Mouse (Mus musculus): ENCODE data around the gene Crtc2. TPM values are rescaled to one million over a fixed set of nuclear protein-coding genes. Genes with fewer than 3 reads are reported as not detected.
A peak's percentile ranks its signal among the peaks of the same experiment; 100 is the strongest.

The Crtc2 gene
- total RNA-seq (2012; rRNA removed): 9.8 and 11.8 TPM in 2 replicates

DNA sequence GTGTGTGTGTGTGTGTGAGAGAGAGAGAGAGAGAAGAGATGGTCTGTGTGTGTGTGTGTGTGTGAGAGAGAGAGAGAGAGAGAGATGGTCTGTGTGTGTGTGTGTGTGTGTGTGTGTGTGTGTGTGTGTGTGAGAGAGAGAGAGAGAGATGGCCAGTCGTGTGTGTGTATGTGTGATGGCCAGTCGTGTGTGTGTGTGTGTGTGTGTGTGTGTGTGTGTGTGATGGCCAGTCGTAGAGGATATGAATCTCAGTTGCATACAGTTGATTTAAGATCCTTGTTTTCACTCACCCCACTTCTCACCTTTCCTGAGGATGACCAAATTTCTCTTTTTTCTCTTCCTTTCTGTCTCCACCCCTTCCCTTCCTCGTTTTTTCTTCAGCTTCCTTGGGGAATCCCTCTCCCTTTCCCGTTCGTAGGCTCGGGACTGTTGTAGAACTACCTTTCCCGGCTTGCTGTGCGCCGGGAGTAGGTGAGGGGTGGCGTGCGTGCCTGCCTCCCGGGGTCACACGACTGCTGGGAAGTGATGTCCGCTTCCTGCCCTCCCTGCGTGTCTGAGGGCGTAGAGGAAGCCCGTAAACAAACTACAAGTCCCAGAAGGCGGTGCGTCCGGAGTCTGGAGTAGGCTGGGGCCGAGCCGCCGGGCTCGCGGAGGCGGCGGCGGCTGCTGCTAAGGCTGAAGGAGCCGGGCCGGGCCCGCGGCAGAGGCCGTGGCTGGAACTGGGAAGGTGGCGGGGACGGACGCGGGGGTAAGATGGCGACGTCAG is at the start of gene Crtc2:
TSS of gene Crtc2 (plus strand) at position 511 of the 766 bp plus-strand sequence.
- DNase-seq (ENCODE audit: low read depth, low spot score): peak; percentile 93
- Histone ChIP-seq H3K4me1 (ENCODE audit: control insufficient read depth in 2 of 2, insufficient read depth in 2 of 2, low read length in 2 of 2, poor library complexity in 1 of 2) (peaks cover 3 to 4% of the 10 kb centered on the region in 2 experiments; a peak in 3 of 4 replicates), H3K27ac (ENCODE audit: insufficient read depth, low read depth, low read length, poor library complexity, severe bottlenecking) (peak within 1 kb of the TSS; percentile 62; the same call in 1 of the 2 replicates), H3K9me3 (ENCODE audit: control insufficient read depth, insufficient read depth, low read depth, low read length) (no peaks in the 10 kb centered on the region), H3K9ac (ENCODE audit: insufficient read depth, low read depth, low read length, poor library complexity, severe bottlenecking) (peak within 1 kb of the TSS; percentile 91), H3K4me3 (ENCODE audit: insufficient read depth in 1 of 2, low read depth in 1 of 2, low read length in 2 of 2, poor library complexity in 1 of 2, severe bottlenecking in 1 of 2) (peak within 1 kb of the TSS; percentile 96 to 97), H3K36me3 (ENCODE audit: control insufficient read depth, insufficient read depth, low read length, poor library complexity, severe bottlenecking) (peaks cover 15% of the 10 kb centered on the region)
- in situ Hi-C loops (cut with MboI; ENCODE audit: low sequenced_read_pairs in 2 of 2, unreplicated experiment in 2 of 2): no loop called here
- TF ChIP-seq MAFK (IDR thresholded peaks at IDR 0.05; ENCODE audit: insufficient read depth, low read depth, low read length) (no peak), HCFC1 (IDR thresholded peaks at IDR 0.05; ENCODE audit: borderline replicate concordance, insufficient read depth, low read length) (peak; percentile 98)

DNA sequence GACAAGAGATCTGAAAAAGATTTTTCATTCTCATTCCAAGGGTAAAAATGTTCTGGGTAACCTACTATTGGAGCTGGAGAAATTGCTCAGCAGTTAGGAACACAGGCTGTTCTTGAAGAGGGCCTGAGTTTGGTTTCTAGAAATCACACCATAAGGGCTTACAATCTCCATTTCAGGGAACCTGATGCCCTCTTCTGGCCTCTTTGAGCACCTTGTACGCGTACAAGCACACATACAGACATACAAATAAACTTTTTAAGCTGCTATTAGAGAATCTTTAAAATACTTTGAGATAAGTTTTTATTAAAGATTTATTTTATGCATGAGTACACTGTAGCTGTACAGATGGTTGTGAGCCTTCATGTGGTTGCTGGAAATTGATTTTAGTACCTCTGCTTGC is 49.4 kb upstream of the Crtc2 start:
- DNase-seq (ENCODE audit: low read depth, low spot score): no peak
- Histone ChIP-seq H3K9ac (ENCODE audit: insufficient read depth, low read depth, low read length, poor library complexity, severe bottlenecking) (no peak overlapping the region), H3K4me3 (ENCODE audit: insufficient read depth in 1 of 2, low read depth in 1 of 2, low read length in 2 of 2, poor library complexity in 1 of 2, severe bottlenecking in 1 of 2) (no peak overlapping the region), H3K27ac (ENCODE audit: insufficient read depth, low read depth, low read length, poor library complexity, severe bottlenecking) (no peak overlapping the region), H3K4me1 (ENCODE audit: control insufficient read depth in 2 of 2, insufficient read depth in 2 of 2, low read length in 2 of 2, poor library complexity in 1 of 2) (peaks cover 0 to 6% of the 10 kb centered on the region in 2 experiments; a peak in 1 of 4 replicates), H3K36me3 (ENCODE audit: control insufficient read depth, insufficient read depth, low read length, poor library complexity, severe bottlenecking) (peaks cover 13% of the 10 kb centered on the region), H3K9me3 (ENCODE audit: control insufficient read depth, insufficient read depth, low read depth, low read length) (no peaks in the 10 kb centered on the region)
- TF ChIP-seq ZC3H11A (IDR thresholded peaks at IDR 0.05; ENCODE audit: borderline replicate concordance, low read depth, low read length) (no peak), MAFK (IDR thresholded peaks at IDR 0.05; ENCODE audit: insufficient read depth, low read depth, low read length) (no peak), HCFC1 (IDR thresholded peaks at IDR 0.05; ENCODE audit: borderline replicate concordance, insufficient read depth, low read length) (no peak), CHD2 (IDR thresholded peaks at IDR 0.05; ENCODE audit: low read depth, low read length) (no peak)
- in situ Hi-C loops (cut with MboI; ENCODE audit: low sequenced_read_pairs in 2 of 2, unreplicated experiment in 2 of 2): no loop called here

DNA sequence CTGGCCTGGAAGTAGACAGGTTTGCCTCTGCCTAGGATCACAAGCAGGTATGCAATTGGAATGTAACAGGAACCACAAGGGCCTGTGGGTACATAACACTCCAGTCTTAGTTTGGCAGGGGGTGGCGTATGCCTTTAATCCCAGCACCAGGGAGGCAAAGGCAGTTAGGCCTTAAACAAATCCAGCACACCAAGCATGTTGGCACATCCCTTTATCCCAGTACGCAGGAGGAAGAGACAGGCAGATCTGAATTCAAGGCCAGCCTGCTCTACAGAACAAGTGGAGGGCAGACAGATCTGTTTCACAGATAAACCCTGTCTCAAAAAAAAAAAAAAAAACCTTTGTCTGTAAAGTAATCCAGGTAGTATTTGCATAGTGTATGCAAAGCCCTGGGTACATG is 45.3 kb upstream of the Crtc2 start:
- no peak for TF ChIP-seq CHD2 (IDR thresholded peaks at IDR 0.05; ENCODE audit: low read depth, low read length)
- no peak for TF ChIP-seq ZNF384 (IDR thresholded peaks at IDR 0.05; ENCODE audit: low read depth, low read length)
- in situ Hi-C loops (cut with MboI; ENCODE audit: low sequenced_read_pairs in 2 of 2, unreplicated experiment in 2 of 2): no loop called here
- H3K4me3 ChIP-seq (ENCODE audit: insufficient read depth in 1 of 2, low read depth in 1 of 2, low read length in 2 of 2, poor library complexity in 1 of 2, severe bottlenecking in 1 of 2): no peak overlapping the region
- no peak overlapping the region for H3K27ac ChIP-seq (ENCODE audit: insufficient read depth, low read depth, low read length, poor library complexity, severe bottlenecking)
- H3K36me3 ChIP-seq (ENCODE audit: control insufficient read depth, insufficient read depth, low read length, poor library complexity, severe bottlenecking): peaks cover 37% of the 10 kb centered on the region
- no peak overlapping the region for H3K9ac ChIP-seq (ENCODE audit: insufficient read depth, low read depth, low read length, poor library complexity, severe bottlenecking)
- H3K4me1 ChIP-seq (ENCODE audit: control insufficient read depth in 2 of 2, insufficient read depth in 2 of 2, low read length in 2 of 2, poor library complexity in 1 of 2): peaks cover 0 to 6% of the 10 kb centered on the region in 2 experiments; a peak in 1 of 4 replicates
- H3K9me3 ChIP-seq (ENCODE audit: control insufficient read depth, insufficient read depth, low read depth, low read length): no peaks in the 10 kb centered on the region
- no peak for DNase-seq (ENCODE audit: low read depth, low spot score)

GRCm38 (mm10) chr3:90209908-90210566 is 43.9 kb upstream of the Crtc2 start:
- peak overlapping the region in 1 of 2 experiments; percentile 21; a peak in 1 of 4 replicates for H3K4me3 ChIP-seq (ENCODE audit: insufficient read depth in 1 of 2, low read depth in 1 of 2, low read length in 2 of 2, poor library complexity in 1 of 2, severe bottlenecking in 1 of 2)
- TF ChIP-seq CHD2 (IDR thresholded peaks at IDR 0.05; ENCODE audit: low read depth, low read length): no peak
- no peak for TF ChIP-seq HCFC1 (IDR thresholded peaks at IDR 0.05; ENCODE audit: borderline replicate concordance, insufficient read depth, low read length)
- 0 out of 2 replicates have a peak, but pooled peaks have one; percentile 11 for TF ChIP-seq ZNF384 (IDR thresholded peaks at IDR 0.05; ENCODE audit: low read depth, low read length)
- no peak for TF ChIP-seq ZC3H11A (IDR thresholded peaks at IDR 0.05; ENCODE audit: borderline replicate concordance, low read depth, low read length)
- TF ChIP-seq MAFK (IDR thresholded peaks at IDR 0.05; ENCODE audit: insufficient read depth, low read depth, low read length): no peak
- H3K9ac ChIP-seq (ENCODE audit: insufficient read depth, low read depth, low read length, poor library complexity, severe bottlenecking): peak overlapping the region; percentile 33; the same call in 1 of the 2 replicates
- no peak for DNase-seq (ENCODE audit: low read depth, low spot score)
- H3K4me1 ChIP-seq (ENCODE audit: control insufficient read depth in 2 of 2, insufficient read depth in 2 of 2, low read length in 2 of 2, poor library complexity in 1 of 2): peaks cover 0 to 6% of the 10 kb centered on the region in 2 experiments; a peak in 1 of 4 replicates
- H3K9me3 ChIP-seq (ENCODE audit: control insufficient read depth, insufficient read depth, low read depth, low read length): no peaks in the 10 kb centered on the region
- peaks cover 37% of the 10 kb centered on the region for H3K36me3 ChIP-seq (ENCODE audit: control insufficient read depth, insufficient read depth, low read length, poor library complexity, severe bottlenecking)
- no peak overlapping the region; the same call in 1 of the 2 replicates for H3K27ac ChIP-seq (ENCODE audit: insufficient read depth, low read depth, low read length, poor library complexity, severe bottlenecking)
- in situ Hi-C loops (cut with MboI; ENCODE audit: low sequenced_read_pairs in 2 of 2, unreplicated experiment in 2 of 2): no loop called here
